Mouse (Mus musculus) embryonic facial prominence, embryonic 14.5 days (tissue): ENCODE measurements around the gene Lrfn2. TPM values are rescaled to one million over a fixed set of nuclear protein-coding genes. Genes with fewer than 3 reads are reported as not detected.
A peak's percentile ranks its signal among the peaks of the same experiment; 100 is the strongest.

Source experiments
- ATAC-seq: fragments of 200-750 bp; cut with Nextera tagmentation; 2 replicates; pipeline ENCODE4 v1.8.0; 2017; ENCODE audit warnings: low read depth, moderate number of reproducible peaks, moderate TSS enrichment
- DNase-seq: peaks from one replicate; pipeline ENCODE4 v3.0.0-alpha.2; 2015; ENCODE audit warnings: low spot score
- H3K27ac ChIP-seq: fragments of 300-500 bp; sonication (generic); replicated peaks from 2 replicates; pipeline ENCODE4 v1.5.1; 2014; ENCODE audit warnings: low read depth, mild to moderate bottlenecking, low read length, moderate library complexity
- H3K27me3 ChIP-seq: fragments of 300-500 bp; sonication (generic); replicated peaks from 2 replicates; pipeline ENCODE4 v1.6.1; 2014; ENCODE audit warnings: low read length; ENCODE audit not compliant: control insufficient read depth, insufficient read depth
- H3K36me3 ChIP-seq: fragments of 300-500 bp; sonication (generic); 2 replicates; pipeline ENCODE4 v1.6.1; 2014; ENCODE audit warnings: low read length, mixed read lengths; ENCODE audit not compliant: control insufficient read depth, insufficient read depth
- H3K4me1 ChIP-seq: fragments of 300-500 bp; sonication (generic); 2 replicates; pipeline ENCODE4 v1.6.1; 2014; ENCODE audit warnings: antibody characterized with exemption, low read length; ENCODE audit not compliant: control insufficient read depth, insufficient read depth
- H3K4me2 ChIP-seq: fragments of 300-500 bp; sonication (generic); 2 replicates; pipeline ENCODE4 v1.6.1; 2014; ENCODE audit warnings: low read depth, mild to moderate bottlenecking, low read length, moderate library complexity, mixed read lengths
- H3K4me3 ChIP-seq: fragments of 300-500 bp; sonication (generic); 2 replicates; pipeline ENCODE4 v1.5.1; 2014; ENCODE audit warnings: low read depth, mild to moderate bottlenecking, low read length
- H3K9ac ChIP-seq: fragments of 300-500 bp; sonication (generic); 2 replicates; pipeline ENCODE4 v1.6.1; 2014; ENCODE audit warnings: low read depth, mild to moderate bottlenecking, low read length, moderate library complexity, mixed read lengths
- H3K9me3 ChIP-seq: fragments of 300-500 bp; sonication (generic); 2 replicates; pipeline ENCODE4 v1.6.1; 2016; ENCODE audit warnings: low read length; ENCODE audit not compliant: control insufficient read depth
- WGBS: fragments of 180-500 bp; shearing (Covaris S2); extraction: QIAGEN DNeasy Blood & Tissue Kit; methylation state at CpG from one replicate; pipeline ENCODE4 v1.1.7; 2014; 5-methylcytosine and 5-hydroxymethylcytosine counted together
- polyA plus RNA-seq: library from polyadenylated mRNA; unstranded; fragments of >200 nt; fragmentation: Nextera tagmentation; extraction: Ambion mirVana; gene quantifications from 2 replicates; pipeline ENCODE4 v1.2.1, GENCODE M21; 2014

Gene Lrfn2
- polyA plus RNA-seq, 1 experiment from 2014 or later: 0.79 TPM

GRCm38 (mm10) chr17:48956033-48956631, 24.0 kb downstream of the Lrfn2 start:
- no peaks in the 10 kb centered on the region for H3K27me3 ChIP-seq
- H3K9me3 ChIP-seq: no peaks in the 10 kb centered on the region
- H3K9ac ChIP-seq: no peak overlapping the region
- H3K4me1 ChIP-seq: peaks cover 9% of the 10 kb centered on the region; the same call in 1 of the 2 replicates
- WGBS: 82% methylated on average over 7 of the region's 7 CpGs
- no peak overlapping the region for H3K4me2 ChIP-seq
- no peak overlapping the region for H3K4me3 ChIP-seq
- no peak overlapping the region for H3K27ac ChIP-seq
- H3K36me3 ChIP-seq: no peaks in the 10 kb centered on the region
- ATAC-seq (no peak), DNase-seq (no peak)

DNA sequence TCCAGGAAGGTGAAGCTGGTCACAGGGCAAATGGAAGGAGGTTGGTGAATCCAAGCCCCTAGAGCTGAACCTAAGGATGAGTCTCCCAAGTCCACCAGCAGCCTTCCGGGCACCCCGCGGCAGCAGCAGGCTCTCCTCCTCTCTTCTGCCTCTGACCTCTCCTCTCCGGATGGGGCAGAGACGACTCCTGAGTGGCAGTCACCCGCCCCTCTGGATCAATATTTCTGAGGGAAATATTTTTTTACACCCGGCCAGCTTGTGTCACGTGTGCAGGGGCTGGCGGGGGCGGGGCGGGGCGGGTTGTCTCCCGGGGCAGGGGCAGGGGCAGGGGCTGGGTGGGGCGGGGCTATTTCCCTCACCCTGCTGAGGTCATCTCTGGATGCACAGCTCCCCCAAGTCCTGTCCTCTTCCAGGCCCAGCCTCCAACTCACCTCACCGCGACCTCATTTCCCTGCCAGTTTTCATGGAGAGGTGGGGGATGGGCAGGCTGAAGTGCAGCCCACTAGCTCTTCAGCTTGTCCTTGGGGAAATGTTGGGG, 28.1 kb downstream of the Lrfn2 start:
- 0 out of 2 replicates have a peak overlapping the region, but pooled peaks have one; percentile 6 for H3K9ac ChIP-seq
- DNase-seq (peak; percentile 80), ATAC-seq (peak; percentile 88)
- H3K9me3 ChIP-seq: no peaks in the 10 kb centered on the region
- 0 out of 2 replicates have a peak overlapping the region, but pooled peaks have one; percentile 6 for H3K27ac ChIP-seq
- H3K4me3 ChIP-seq: peak overlapping the region; percentile 25
- H3K4me2 ChIP-seq: peak overlapping the region; percentile 52
- no peaks in the 10 kb centered on the region for H3K27me3 ChIP-seq
- peaks cover 9% of the 10 kb centered on the region; the same call in 1 of the 2 replicates for H3K4me1 ChIP-seq
- 2% methylated on average over 9 of the region's 16 CpGs for WGBS
- no peaks in the 10 kb centered on the region for H3K36me3 ChIP-seq

DNA sequence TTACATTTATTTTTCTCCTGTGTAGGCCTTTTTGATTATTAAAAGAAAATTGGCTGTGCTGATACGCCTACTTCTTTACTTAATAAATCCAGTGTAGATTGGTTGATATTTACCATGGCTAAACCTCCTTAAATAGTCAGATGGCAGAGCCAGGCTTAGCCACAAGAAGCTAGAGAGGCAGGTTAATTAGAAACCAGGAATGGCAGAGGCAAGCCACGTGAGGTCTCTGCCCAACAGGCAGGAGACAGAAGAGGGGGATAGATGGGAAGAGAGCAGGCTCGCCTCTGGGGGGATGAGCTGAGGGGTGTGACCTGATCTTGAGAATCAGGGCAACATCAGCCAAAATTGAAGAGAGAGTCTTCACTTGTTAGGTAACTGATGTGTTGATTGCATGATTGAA, 30.5 kb downstream of the Lrfn2 start:
- 61% methylated on average over 3 of the region's 3 CpGs for WGBS
- no peak overlapping the region for H3K4me2 ChIP-seq
- no peak overlapping the region for H3K4me3 ChIP-seq
- no peaks in the 10 kb centered on the region for H3K27me3 ChIP-seq
- ATAC-seq (no peak), DNase-seq (no peak)
- no peak overlapping the region for H3K9ac ChIP-seq
- peaks cover 9% of the 10 kb centered on the region; the same call in 1 of the 2 replicates for H3K4me1 ChIP-seq
- H3K27ac ChIP-seq: no peak overlapping the region
- H3K9me3 ChIP-seq: no peaks in the 10 kb centered on the region
- H3K36me3 ChIP-seq: no peaks in the 10 kb centered on the region

DNA sequence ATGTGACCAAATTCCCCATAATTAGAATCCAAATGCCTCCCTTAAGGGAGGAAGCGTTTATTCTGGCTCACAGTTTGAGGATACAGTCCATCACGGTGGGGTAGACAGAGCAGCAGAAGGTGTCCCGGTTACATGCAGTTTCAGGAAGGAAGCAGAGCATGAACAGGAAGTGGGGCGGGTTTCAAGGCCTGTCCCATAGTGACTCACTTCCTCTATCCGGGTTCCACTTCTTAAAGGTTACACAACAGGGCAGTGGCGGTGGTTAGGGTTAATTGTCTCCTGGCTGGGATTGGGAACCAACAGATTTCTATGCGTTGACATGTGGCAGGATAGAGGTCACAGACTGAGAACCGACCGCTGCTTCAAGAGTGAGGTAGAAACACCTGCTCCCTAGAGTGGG, 31.6 kb downstream of the Lrfn2 start:
- Histone ChIP-seq H3K4me1 (peaks cover 9% of the 10 kb centered on the region; the same call in 1 of the 2 replicates), H3K36me3 (no peaks in the 10 kb centered on the region), H3K4me3 (no peak overlapping the region), H3K9me3 (no peaks in the 10 kb centered on the region), H3K9ac (no peak overlapping the region), H3K4me2 (no peak overlapping the region), H3K27ac (no peak overlapping the region), H3K27me3 (no peaks in the 10 kb centered on the region)
- WGBS: 72% methylated on average over 9 of the region's 9 CpGs
- ATAC-seq: no peak
- DNase-seq: no peak

DNA sequence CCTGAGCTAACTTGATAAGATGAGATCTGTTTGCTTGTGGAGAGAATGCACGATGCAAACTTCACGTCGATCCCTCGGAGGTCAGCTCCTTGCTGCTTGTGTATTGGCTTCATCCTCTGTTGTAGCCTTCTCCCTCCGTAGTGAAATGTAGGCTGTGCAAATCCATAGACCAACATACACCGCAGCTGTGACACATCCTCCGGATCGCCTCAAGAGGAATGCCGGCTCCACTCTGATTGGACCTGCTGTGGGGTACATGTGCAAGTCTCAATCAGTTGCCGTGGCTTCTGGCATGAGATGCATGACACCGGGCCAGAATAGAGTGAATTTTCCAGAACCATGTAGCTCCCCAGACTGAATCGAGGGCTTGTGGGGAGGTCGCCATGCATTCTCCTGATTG, 36.1 kb downstream of the Lrfn2 start:
- 87% methylated on average over 13 of the region's 13 CpGs for WGBS
- ATAC-seq: no peak

GRCm38 (mm10) chr17:48971296-48971695, 39.1 kb downstream of the Lrfn2 start:
- Histone ChIP-seq H3K9ac (no peak overlapping the region), H3K36me3 (no peaks in the 10 kb centered on the region), H3K4me1 (peaks cover 13% of the 10 kb centered on the region), H3K9me3 (no peaks in the 10 kb centered on the region), H3K27ac (no peak overlapping the region), H3K4me3 (no peak overlapping the region), H3K27me3 (no peaks in the 10 kb centered on the region), H3K4me2 (no peak overlapping the region)
- no peak for ATAC-seq
- WGBS: 76% methylated on average over 10 of the region's 10 CpGs
- no peak for DNase-seq

More for the DNA sequence above, 36.1 kb downstream of the Lrfn2 start:
- DNase-seq: no peak
- no peak overlapping the region for H3K4me2 ChIP-seq
- H3K4me3 ChIP-seq: no peak overlapping the region
- no peak overlapping the region for H3K9ac ChIP-seq
- no peaks in the 10 kb centered on the region for H3K9me3 ChIP-seq
- no peaks in the 10 kb centered on the region for H3K36me3 ChIP-seq
- no peaks in the 10 kb centered on the region for H3K27me3 ChIP-seq
- H3K4me1 ChIP-seq: no peaks in the 10 kb centered on the region
- H3K27ac ChIP-seq: no peak overlapping the region

DNA sequence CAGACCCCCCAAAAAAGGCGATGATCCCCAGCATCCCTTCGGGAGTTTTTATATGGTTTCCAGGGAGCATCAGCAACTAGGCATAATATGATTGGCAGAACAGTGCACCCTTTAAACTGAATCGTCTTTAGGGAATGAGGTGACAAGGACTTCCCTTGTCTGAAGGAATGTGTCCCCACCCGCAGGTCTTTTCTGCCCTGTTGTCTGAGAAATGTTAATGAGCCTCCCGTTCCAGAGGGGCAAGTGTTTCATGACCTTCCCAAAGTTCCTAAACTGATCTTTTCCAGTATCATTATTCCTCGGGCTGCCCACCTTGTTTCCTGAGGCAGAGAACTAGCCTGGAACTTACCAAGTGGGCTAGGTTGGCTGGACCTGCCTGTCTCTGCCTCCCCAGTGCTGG, 40.7 kb downstream of the Lrfn2 start:
- no peak overlapping the region for H3K4me2 ChIP-seq
- peaks cover 18% of the 10 kb centered on the region for H3K4me1 ChIP-seq
- WGBS: 34% methylated on average over 6 of the region's 6 CpGs
- H3K9me3 ChIP-seq: no peaks in the 10 kb centered on the region
- no peaks in the 10 kb centered on the region for H3K36me3 ChIP-seq
- no peak overlapping the region for H3K4me3 ChIP-seq
- DNase-seq (no peak), ATAC-seq (no peak)
- no peak overlapping the region for H3K9ac ChIP-seq
- no peak overlapping the region for H3K27ac ChIP-seq
- no peaks in the 10 kb centered on the region for H3K27me3 ChIP-seq

DNA sequence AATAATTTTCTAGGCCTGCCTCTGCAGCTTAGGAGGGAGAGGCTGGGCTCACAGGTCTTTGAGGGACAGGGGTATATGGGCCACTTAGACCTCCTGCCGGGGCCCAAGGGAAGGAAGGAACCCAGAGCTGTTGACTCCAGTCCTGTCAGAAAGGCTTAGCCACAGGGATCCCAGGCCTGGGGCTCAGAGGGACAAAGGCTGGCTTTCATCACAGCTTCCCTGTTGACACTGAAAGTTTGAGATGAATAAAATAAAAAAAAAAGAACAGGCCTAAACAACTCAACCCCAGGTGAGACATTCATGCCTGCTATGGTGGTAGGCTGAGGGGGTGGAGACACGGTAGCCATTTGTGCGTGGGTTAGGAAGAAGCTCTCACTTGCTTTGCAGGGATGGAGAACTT, 41.2 kb downstream of the Lrfn2 start:
- Histone ChIP-seq H3K36me3 (no peaks in the 10 kb centered on the region), H3K9ac (no peak overlapping the region), H3K4me2 (no peak overlapping the region), H3K4me3 (no peak overlapping the region), H3K9me3 (no peaks in the 10 kb centered on the region), H3K4me1 (peaks cover 18% of the 10 kb centered on the region), H3K27me3 (no peaks in the 10 kb centered on the region), H3K27ac (no peak overlapping the region)
- DNase-seq: no peak
- no peak for ATAC-seq
- WGBS: 23% methylated on average over 3 of the region's 3 CpGs

DNA sequence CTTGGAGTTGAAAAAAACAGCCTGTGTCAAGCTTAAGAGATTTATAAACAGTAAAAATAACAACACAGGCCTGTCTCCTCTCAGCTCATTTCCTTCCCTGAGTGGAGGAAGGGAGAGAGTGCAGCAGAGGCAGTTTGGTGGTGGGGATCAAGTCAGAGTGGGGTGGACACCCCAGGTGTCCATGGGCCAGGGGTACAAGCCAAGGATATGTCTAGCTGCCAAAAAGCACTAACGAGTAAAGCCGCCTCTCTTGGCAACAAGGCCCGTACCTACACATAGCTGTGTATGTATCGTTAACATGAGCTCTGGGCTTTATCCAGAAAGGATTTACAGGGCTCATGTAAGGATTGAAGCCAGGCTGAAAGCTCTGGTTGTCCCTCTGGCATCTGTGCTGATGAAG, 42.9 kb downstream of the Lrfn2 start:
- Histone ChIP-seq H3K4me1 (peaks cover 18% of the 10 kb centered on the region), H3K9me3 (no peaks in the 10 kb centered on the region), H3K36me3 (no peaks in the 10 kb centered on the region), H3K9ac (no peak overlapping the region), H3K27ac (peak overlapping the region; percentile 18), H3K27me3 (no peaks in the 10 kb centered on the region), H3K4me2 (no peak overlapping the region), H3K4me3 (no peak overlapping the region)
- ATAC-seq (peak; percentile 51; the same call in 1 of the 2 replicates), DNase-seq (peak; percentile 75)
- WGBS: 49% methylated on average over 4 of the region's 4 CpGs
